ENCODE assay signal across 8 mouse cellular contexts in genomic region chr5:114176548-114177400, GRCm38 (mm10). TPM values are rescaled to one million over a fixed set of nuclear protein-coding genes. Genes with fewer than 3 reads are reported as not detected.
DNase-seq lines count a peak whose midpoint lies in the region; ATAC-seq and TF ChIP-seq lines count a peak whose summit lies in the region.

No protein-coding gene starts in this region.

- 0 out of 2 replicates have a peak, but pooled peaks cover 2% of the 10 kb centered on the region for H3K9me3 ChIP-seq in heart, embryonic 16.5 days (replicated peaks; ENCODE audit: control insufficient read depth, low read length)
- H3K9me3 ChIP-seq in CH12.LX (replicated peaks; ENCODE audit: low read length), result peaks cover 2% of the 10 kb centered on the region
- no peaks in the 10 kb centered on the region for H3K9me3 ChIP-seq in embryonic facial prominence, embryonic 11.5 days (replicated peaks; ENCODE audit: control insufficient read depth, low read length)
- no peaks in the 10 kb centered on the region for H3K9me3 ChIP-seq in liver, embryonic 13.5 days (replicated peaks)

- peak; percentile 14 for TF ChIP-seq RAD21 in CH12.LX (IDR thresholded peaks at IDR 0.05; ENCODE audit: low read depth, low read length)

- H3K4me3 ChIP-seq in heart, embryonic 16.5 days (ENCODE audit: low read length), result peak overlapping the region; percentile 70
- H3K4me3 ChIP-seq in CH12.LX (replicated peaks in 1 of 3; ENCODE audit: low read depth in 2 of 3, low read length in 2 of 3, poor library complexity in 1 of 3), result peak overlapping the region in 2 of 3 experiments; percentile 64 to 68
- H3K4me3 ChIP-seq in embryonic facial prominence, embryonic 11.5 days (ENCODE audit: low read depth, low read length), result no peak overlapping the region
- H3K4me3 ChIP-seq in liver, embryonic 13.5 days (replicated peaks), result peak overlapping the region; percentile 61

- no peak for TF ChIP-seq POLR2A in CH12.LX (IDR thresholded peaks at IDR 0.05; ENCODE audit: low read depth, low read length)

- WGBS in heart, embryonic 16.5 days, result 59% methylated on average over 8 of the region's 8 CpGs
- 57% methylated on average over 8 of the region's 8 CpGs for WGBS in embryonic facial prominence, embryonic 11.5 days
- 52% methylated on average over 8 of the region's 8 CpGs for WGBS in liver, embryonic 13.5 days (ENCODE audit: insufficient replicate concordance)

- dilution Hi-C loops in CH12.LX (cut with MboI; ENCODE audit: extremely low pct_ligation_motif_present, extremely low pct_unique_long_range_greater_than_20kb, low sequenced_read_pairs), result no loop called here

- DNase-seq in heart, postnatal 14 days, result no peak
- no peak for DNase-seq in CH12.LX (ENCODE audit: extremely low read depth)
- DNase-seq in embryonic facial prominence, embryonic 11.5 days (ENCODE audit: low spot score), result no peak
- DNase-seq in liver, embryonic 13.5 days, result no peak
- no peak for DNase-seq in ovary, postnatal 10 days (ENCODE audit: low spot score)
- DNase-seq in frontal cortex, postnatal 10 days (ENCODE audit: low spot score in 2 of 2), result no peak
- DNase-seq in adrenal gland, postnatal 36 days, result no peak

- TF ChIP-seq EP300 in CH12.LX (IDR thresholded peaks at IDR 0.05; ENCODE audit: low read length), result no peak

- no peaks in the 10 kb centered on the region for H3K79me2 ChIP-seq in CH12.LX (replicated peaks; ENCODE audit: control insufficient read depth, extremely low read depth, insufficient read depth, poor library complexity, severe bottlenecking)

- peak overlapping the region; percentile 88 for H3K4me2 ChIP-seq in heart, embryonic 16.5 days (ENCODE audit: low read depth, low read length)
- H3K4me2 ChIP-seq in CH12.LX (ENCODE audit: insufficient read depth, low read depth, poor library complexity, severe bottlenecking), result peak overlapping the region; percentile 72
- peak overlapping the region; percentile 64 for H3K4me2 ChIP-seq in embryonic facial prominence, embryonic 11.5 days (ENCODE audit: low read depth, low read length)
- peak overlapping the region; percentile 81 for H3K4me2 ChIP-seq in liver, embryonic 13.5 days

- intact Hi-C loops in heart, postnatal 14 days (cut with DNase I), result no loop called here

- H3K27me3 ChIP-seq in heart, embryonic 16.5 days (ENCODE audit: control insufficient read depth, insufficient read depth, low read length), result no peaks in the 10 kb centered on the region
- no peaks in the 10 kb centered on the region for H3K27me3 ChIP-seq in CH12.LX (replicated peaks)
- H3K27me3 ChIP-seq in embryonic facial prominence, embryonic 11.5 days (ENCODE audit: control insufficient read depth, insufficient read depth, low read length), result no peaks in the 10 kb centered on the region
- no peaks in the 10 kb centered on the region for H3K27me3 ChIP-seq in liver, embryonic 13.5 days

- TF ChIP-seq CTCF in CH12.LX (conservative IDR thresholded peaks at IDR 0.05 in 1 of 2, IDR thresholded peaks at IDR 0.05 in 1 of 2; ENCODE audit: low read depth in 2 of 2, low read length in 2 of 2), result peak in 1 of 2 experiments; percentile 37; a peak in 2 of 4 replicates

- in situ Hi-C loops in CH12.LX (cut with MboI; ENCODE audit: low pct_ligation_motif_present, low pct_unique_long_range_greater_than_20kb, low sequenced_read_pairs), result loop anchor here (5.0 kb wide), 1 partner anchor 131 kb away; no protein-coding TSS in a partner anchor

- 0 out of 2 replicates have a peak, but pooled peaks cover 2% of the 10 kb centered on the region for H3K36me3 ChIP-seq in heart, embryonic 16.5 days (ENCODE audit: control insufficient read depth, insufficient read depth)
- no peaks in the 10 kb centered on the region for H3K36me3 ChIP-seq in CH12.LX (replicated peaks in 1 of 2; ENCODE audit: control insufficient read depth in 1 of 2, insufficient read depth in 1 of 2, low read length in 1 of 2)
- H3K36me3 ChIP-seq in embryonic facial prominence, embryonic 11.5 days (replicated peaks; ENCODE audit: control insufficient read depth, insufficient read depth, low read depth, low read length), result no peaks in the 10 kb centered on the region
- no peaks in the 10 kb centered on the region for H3K36me3 ChIP-seq in liver, embryonic 13.5 days

- H3K9ac ChIP-seq in heart, embryonic 16.5 days (ENCODE audit: low read length), result peak overlapping the region; percentile 80; the same call in 1 of the 2 replicates
- H3K9ac ChIP-seq in CH12.LX (ENCODE audit: insufficient read depth, low read depth), result no peak overlapping the region; the same call in 1 of the 2 replicates
- H3K9ac ChIP-seq in embryonic facial prominence, embryonic 11.5 days (replicated peaks; ENCODE audit: low read length), result no peak overlapping the region; the same call in 1 of the 2 replicates
- peak overlapping the region; percentile 51 for H3K9ac ChIP-seq in liver, embryonic 13.5 days

- H3K4me1 ChIP-seq in heart, embryonic 16.5 days (ENCODE audit: control insufficient read depth, insufficient read depth, low read length), result peaks cover 16% of the 10 kb centered on the region
- peaks cover 0 to 32% of the 10 kb centered on the region in 2 experiments; a peak in 2 of 4 replicates for H3K4me1 ChIP-seq in CH12.LX (ENCODE audit: control insufficient read depth in 1 of 2, insufficient read depth in 2 of 2)
- H3K4me1 ChIP-seq in embryonic facial prominence, embryonic 11.5 days (ENCODE audit: control insufficient read depth, insufficient read depth, low read length), result no peaks in the 10 kb centered on the region
- H3K4me1 ChIP-seq in liver, embryonic 13.5 days (replicated peaks), result peaks cover 26% of the 10 kb centered on the region

- ATAC-seq in heart, embryonic 16.5 days (replicated peaks; ENCODE audit: extremely low read depth, insufficient read depth, low FRiP score), result no peak
- ATAC-seq in embryonic facial prominence, embryonic 11.5 days (replicated peaks; ENCODE audit: insufficient number of reproducible peaks, low FRiP score, low TSS enrichment, low read depth), result no peak
- ATAC-seq in liver, embryonic 13.5 days (ENCODE audit: low read depth), result no peak

- peak overlapping the region; percentile 92 for H3K27ac ChIP-seq in heart, embryonic 16.5 days (ENCODE audit: low read length)
- H3K27ac ChIP-seq in CH12.LX (ENCODE audit: insufficient read depth, low read depth), result no peak overlapping the region
- no peak overlapping the region for H3K27ac ChIP-seq in embryonic facial prominence, embryonic 11.5 days (replicated peaks; ENCODE audit: low read depth, low read length)
- H3K27ac ChIP-seq in liver, embryonic 13.5 days, result no peak overlapping the region

TF ChIP-seq in CH12.LX, 34 proteins besides CTCF, POLR2A, EP300 and RAD21:
- TF ChIP-seq MAFK (IDR thresholded peaks at IDR 0.05; ENCODE audit: insufficient replicate concordance, low read length), result 0 out of 2 replicates have a peak, but pooled peaks have one; percentile 2
- no peak for TF ChIP-seq UBTF (IDR thresholded peaks at IDR 0.05; ENCODE audit: low read depth, low read length)
- peak; percentile 18; the same call in 1 of the 2 replicates for TF ChIP-seq ZNF384 (IDR thresholded peaks at IDR 0.05; ENCODE audit: low read depth, low read length)
- no peak for TF ChIP-seq NELFE (IDR thresholded peaks at IDR 0.05; ENCODE audit: low read depth, low read length)
- TF ChIP-seq MYC (IDR thresholded peaks at IDR 0.05; ENCODE audit: low read depth, low read length), result 0 out of 2 replicates have a peak, but pooled peaks have one; percentile 45

RNA-seq across cellular contexts. Expression of gene Acacb, which starts 30.4 kb away (rescaled TPM):
- 12.0 and 13.9 TPM in 2 replicates for polyA plus RNA-seq in heart, embryonic 16.5 days (2015; fragmentation: Nextera tagmentation; extraction: Ambion mirVana)
- total RNA-seq in heart, postnatal 14 days (2021), result 100 to 1,000 TPM; 184 to 195 TPM
- total RNA-seq in CH12.LX (2012; rRNA removed) (3.9 and 6.2 TPM in 2 replicates), CH12.LX (2014; rRNA removed) (13.4 and 14.1 TPM in 2 replicates)
- 16.3 and 17.0 TPM in 2 replicates for polyA plus RNA-seq in CH12.LX (2012; ENCODE audit: insufficient read length, low read depth)
- 2.9 and 3.6 TPM in 2 replicates for polyA plus RNA-seq in embryonic facial prominence, embryonic 11.5 days (2014; fragmentation: Nextera tagmentation; extraction: Ambion mirVana)
- polyA plus RNA-seq in liver, embryonic 13.5 days (2015; fragmentation: Nextera tagmentation; extraction: Ambion mirVana), result 0.28 and 0.56 TPM in 2 replicates
- total RNA-seq in adrenal gland, postnatal 36 days (2021), result 100 to 1,000 TPM; 128 to 139 TPM

RNA-seq across cellular contexts. Expression of gene Ung, which starts 46.6 kb away (rescaled TPM):
- 42.7 and 43.0 TPM in 2 replicates for polyA plus RNA-seq in heart, embryonic 16.5 days (2015; fragmentation: Nextera tagmentation; extraction: Ambion mirVana)
- 10 to 100 TPM; 24.1 to 26.9 TPM for total RNA-seq in heart, postnatal 14 days (2021)
- total RNA-seq in CH12.LX (2012; rRNA removed) (39.1 and 53.4 TPM in 2 replicates), CH12.LX (2014; rRNA removed) (43.5 and 51.9 TPM in 2 replicates)
- polyA plus RNA-seq in CH12.LX (2012; ENCODE audit: insufficient read length, low read depth), result 83.3 and 91.9 TPM in 2 replicates
- polyA plus RNA-seq in embryonic facial prominence, embryonic 11.5 days (2014; fragmentation: Nextera tagmentation; extraction: Ambion mirVana), result 37.6 and 37.9 TPM in 2 replicates
- polyA plus RNA-seq in liver, embryonic 13.5 days (2015; fragmentation: Nextera tagmentation; extraction: Ambion mirVana), result 28.9 and 31.9 TPM in 2 replicates
- 1 to 10 TPM; 4.0 to 5.5 TPM for total RNA-seq in adrenal gland, postnatal 36 days (2021)

RNA-seq across cellular contexts. Expression of gene Alkbh2, which starts 48.8 kb away (rescaled TPM):
- 7.3 and 8.0 TPM in 2 replicates for polyA plus RNA-seq in heart, embryonic 16.5 days (2015; fragmentation: Nextera tagmentation; extraction: Ambion mirVana)
- 1 to 10 TPM; 2.0 to 2.3 TPM for total RNA-seq in heart, postnatal 14 days (2021)
- total RNA-seq in CH12.LX (2012; rRNA removed), result 35.0 and 35.7 TPM in 2 replicates
- 34.4 TPM in 2 replicates for total RNA-seq in CH12.LX (2014; rRNA removed)
- 39.3 and 41.4 TPM in 2 replicates for polyA plus RNA-seq in CH12.LX (2012; ENCODE audit: insufficient read length, low read depth)
- 13.5 and 13.8 TPM in 2 replicates for polyA plus RNA-seq in embryonic facial prominence, embryonic 11.5 days (2014; fragmentation: Nextera tagmentation; extraction: Ambion mirVana)
- 4.5 and 5.1 TPM in 2 replicates for polyA plus RNA-seq in liver, embryonic 13.5 days (2015; fragmentation: Nextera tagmentation; extraction: Ambion mirVana)
- 1 to 10 TPM; 7.0 to 7.6 TPM for total RNA-seq in adrenal gland, postnatal 36 days (2021)

Comparison
In these comparisons a context has a peak if more than half of its experiments do, and no peak if none do; other contexts are left out.
1. H3K9ac ChIP-seq: peak in heart, embryonic 16.5 days (single experiment) and liver, embryonic 13.5 days (single experiment); none in CH12.LX (single experiment) and embryonic facial prominence, embryonic 11.5 days (single experiment).
2. Peak in every context shown above with its lines, with median percentiles within 50 percentile points of each other: H3K4me2 ChIP-seq.